Mouse (Mus musculus): ENCODE results near the gene Acvr1. TPM values are rescaled to one million over a fixed set of nuclear protein-coding genes. Genes with fewer than 3 reads are reported as not detected.

Acvr1 gene
- polyA plus RNA-seq, 1 experiment from 2014 or later, result 8.0 TPM

DNA sequence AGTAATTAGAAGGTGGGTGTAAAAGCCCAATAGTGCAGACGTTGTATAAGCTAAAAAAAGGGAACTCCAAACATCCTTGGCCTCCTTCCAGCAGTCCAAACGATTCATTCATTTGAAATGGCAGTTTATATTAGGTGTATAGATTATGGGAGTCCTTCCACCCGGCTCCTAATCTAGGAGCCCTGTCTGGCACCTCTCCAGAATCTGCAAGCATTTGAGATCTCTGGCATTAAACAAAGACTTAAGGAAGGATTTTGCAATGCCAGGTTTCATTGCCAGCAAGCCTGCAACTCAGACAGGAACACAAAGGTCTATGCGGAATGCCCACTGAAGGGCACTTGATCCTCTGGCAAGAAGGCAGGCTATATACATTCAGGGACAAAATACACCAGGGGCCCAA lies 81.8 kb downstream of the Acvr1 start:
- no peak overlapping the region for H3K9ac ChIP-seq (ENCODE audit: low read length)
- H3K4me3 ChIP-seq (ENCODE audit: low read depth, low read length), result no peak overlapping the region
- H3K27ac ChIP-seq (ENCODE audit: low read depth), result no peak overlapping the region
- peaks cover 28% of the 10 kb centered on the region for H3K4me1 ChIP-seq (replicated peaks; ENCODE audit: control insufficient read depth, insufficient read depth, low read length)
- no peak for ATAC-seq (replicated peaks; ENCODE audit: low FRiP score, low TSS enrichment, low read depth)
- no peaks in the 10 kb centered on the region for H3K27me3 ChIP-seq (replicated peaks; ENCODE audit: control insufficient read depth, insufficient read depth, low read length)
- no peak overlapping the region for H3K4me2 ChIP-seq (ENCODE audit: low read length)
- WGBS, result 27% methylated on average over 4 of the region's 4 CpGs
- no peaks in the 10 kb centered on the region for H3K36me3 ChIP-seq (ENCODE audit: control insufficient read depth, insufficient read depth, low read length)
- H3K9me3 ChIP-seq (ENCODE audit: control insufficient read depth, low read length), result no peaks in the 10 kb centered on the region
- DNase-seq (ENCODE audit: low spot score), result no peak

DNA sequence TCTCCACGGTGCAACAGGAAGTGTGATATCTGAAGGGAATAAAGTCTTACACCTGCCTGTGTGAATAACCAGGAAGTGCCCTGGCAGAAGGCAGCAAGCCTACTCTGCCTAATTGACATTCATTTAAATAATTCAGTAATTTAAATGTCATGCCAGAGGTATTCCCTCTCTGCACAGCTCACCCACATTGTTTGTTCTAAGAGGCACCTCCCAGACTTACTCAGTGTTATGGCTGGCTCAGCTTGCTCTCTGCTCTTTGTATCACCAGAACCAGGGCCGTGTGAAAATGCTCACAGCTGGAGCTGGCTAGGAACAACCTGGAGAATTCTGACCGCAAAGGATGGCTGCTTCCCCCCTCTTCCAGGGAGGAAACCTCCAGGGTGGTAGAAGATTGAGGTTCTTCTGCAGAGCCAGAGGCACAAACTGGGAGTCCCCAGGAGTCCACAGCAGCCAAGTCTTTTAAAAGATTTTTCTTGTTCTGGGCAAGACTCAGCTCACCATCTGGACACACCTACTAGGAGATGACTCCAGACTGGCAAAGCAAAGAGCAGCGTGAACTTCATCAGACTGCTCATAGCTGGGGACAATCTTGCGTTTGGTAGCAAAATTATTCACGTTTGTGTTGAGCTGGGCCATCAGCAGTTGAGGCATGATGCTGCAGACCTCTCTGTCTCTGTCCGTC lies 82.5 kb downstream of the Acvr1 start:
- H3K4me2 ChIP-seq (ENCODE audit: low read length), result no peak overlapping the region
- no peak overlapping the region for H3K9ac ChIP-seq (ENCODE audit: low read length)
- 45% methylated on average over 7 of the region's 7 CpGs for WGBS
- no peaks in the 10 kb centered on the region for H3K9me3 ChIP-seq (ENCODE audit: control insufficient read depth, low read length)
- no peaks in the 10 kb centered on the region for H3K27me3 ChIP-seq (replicated peaks; ENCODE audit: control insufficient read depth, insufficient read depth, low read length)
- H3K4me1 ChIP-seq (replicated peaks; ENCODE audit: control insufficient read depth, insufficient read depth, low read length), result peaks cover 28% of the 10 kb centered on the region
- ATAC-seq (replicated peaks; ENCODE audit: low FRiP score, low TSS enrichment, low read depth), result 0 out of 2 replicates have a peak, but pooled peaks have one; percentile 54
- no peaks in the 10 kb centered on the region for H3K36me3 ChIP-seq (ENCODE audit: control insufficient read depth, insufficient read depth, low read length)
- no peak overlapping the region for H3K27ac ChIP-seq (ENCODE audit: low read depth)
- DNase-seq (ENCODE audit: low spot score), result no peak
- H3K4me3 ChIP-seq (ENCODE audit: low read depth, low read length), result no peak overlapping the region

DNA sequence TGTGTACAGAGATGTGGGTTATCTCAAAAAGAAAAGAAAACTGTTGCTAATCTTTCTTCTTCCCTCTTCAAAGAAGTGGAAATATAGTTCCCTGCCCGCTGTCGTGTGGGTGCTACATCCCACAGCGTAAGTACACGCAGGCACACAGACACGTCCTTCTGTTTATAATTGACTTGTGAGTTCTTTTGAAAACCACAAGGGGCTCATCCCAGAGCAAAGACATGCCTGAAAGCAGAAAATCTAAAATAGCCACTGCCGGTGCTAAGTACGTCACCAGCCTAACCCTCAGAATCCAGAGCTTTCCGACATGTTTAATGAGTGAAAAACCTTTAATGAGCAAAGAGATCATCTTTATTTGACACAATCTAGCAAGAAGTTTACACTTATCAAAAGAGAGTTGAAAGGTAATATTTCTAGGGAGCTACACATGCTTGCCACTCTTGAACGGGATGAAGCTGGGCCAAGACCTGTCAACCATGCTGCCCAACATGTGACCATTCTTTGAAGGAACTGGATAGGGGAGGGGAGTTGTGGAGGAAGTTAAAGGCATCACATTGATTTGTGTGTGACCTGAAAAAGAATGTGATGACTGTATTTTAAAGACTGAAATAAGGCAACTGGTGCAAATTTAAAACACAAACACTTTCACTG lies 85.4 kb downstream of the Acvr1 start:
- Histone ChIP-seq H3K36me3 (ENCODE audit: control insufficient read depth, insufficient read depth, low read length) (peaks cover 9% of the 10 kb centered on the region; the same call in 1 of the 2 replicates), H3K9me3 (ENCODE audit: control insufficient read depth, low read length) (no peaks in the 10 kb centered on the region), H3K4me1 (replicated peaks; ENCODE audit: control insufficient read depth, insufficient read depth, low read length) (peaks cover 18% of the 10 kb centered on the region), H3K27ac (ENCODE audit: low read depth) (no peak overlapping the region), H3K4me3 (ENCODE audit: low read depth, low read length) (no peak overlapping the region), H3K4me2 (ENCODE audit: low read length) (no peak overlapping the region), H3K9ac (ENCODE audit: low read length) (no peak overlapping the region), H3K27me3 (replicated peaks; ENCODE audit: control insufficient read depth, insufficient read depth, low read length) (no peaks in the 10 kb centered on the region)
- 61% methylated on average over 9 of the region's 9 CpGs for WGBS
- no peak for DNase-seq (ENCODE audit: low spot score)
- ATAC-seq (replicated peaks; ENCODE audit: low FRiP score, low TSS enrichment, low read depth), result no peak

DNA sequence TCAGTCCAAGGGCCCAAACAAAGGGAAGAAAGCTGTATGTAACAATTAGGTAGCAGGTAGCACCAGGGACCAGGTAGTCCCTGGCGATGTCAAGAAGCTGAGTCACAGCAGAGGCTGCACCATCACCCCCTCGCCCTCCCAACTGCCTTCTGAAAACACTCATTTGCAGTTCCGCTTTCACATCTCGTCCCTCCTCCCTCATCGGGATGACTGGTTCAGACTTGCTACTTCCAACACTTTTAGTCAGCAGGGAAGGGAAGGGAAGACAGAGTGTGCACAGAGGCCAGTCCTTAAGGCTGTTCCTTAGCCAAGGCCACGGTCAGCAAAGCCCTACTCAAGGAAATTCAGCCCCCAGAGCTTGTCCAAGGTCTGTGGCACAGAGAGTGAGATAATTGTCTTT lies 86.2 kb downstream of the Acvr1 start:
- ATAC-seq (replicated peaks; ENCODE audit: low FRiP score, low TSS enrichment, low read depth) (no peak), DNase-seq (ENCODE audit: low spot score) (no peak)
- H3K4me1 ChIP-seq (replicated peaks; ENCODE audit: control insufficient read depth, insufficient read depth, low read length), result peaks cover 17% of the 10 kb centered on the region
- H3K4me2 ChIP-seq (ENCODE audit: low read length), result no peak overlapping the region
- H3K9ac ChIP-seq (ENCODE audit: low read length), result no peak overlapping the region
- no peaks in the 10 kb centered on the region for H3K9me3 ChIP-seq (ENCODE audit: control insufficient read depth, low read length)
- no peak overlapping the region for H3K4me3 ChIP-seq (ENCODE audit: low read depth, low read length)
- peaks cover 11% of the 10 kb centered on the region; the same call in 1 of the 2 replicates for H3K36me3 ChIP-seq (ENCODE audit: control insufficient read depth, insufficient read depth, low read length)
- H3K27me3 ChIP-seq (replicated peaks; ENCODE audit: control insufficient read depth, insufficient read depth, low read length), result no peaks in the 10 kb centered on the region
- WGBS, result 78% methylated on average over 6 of the region's 6 CpGs
- no peak overlapping the region for H3K27ac ChIP-seq (ENCODE audit: low read depth)

DNA sequence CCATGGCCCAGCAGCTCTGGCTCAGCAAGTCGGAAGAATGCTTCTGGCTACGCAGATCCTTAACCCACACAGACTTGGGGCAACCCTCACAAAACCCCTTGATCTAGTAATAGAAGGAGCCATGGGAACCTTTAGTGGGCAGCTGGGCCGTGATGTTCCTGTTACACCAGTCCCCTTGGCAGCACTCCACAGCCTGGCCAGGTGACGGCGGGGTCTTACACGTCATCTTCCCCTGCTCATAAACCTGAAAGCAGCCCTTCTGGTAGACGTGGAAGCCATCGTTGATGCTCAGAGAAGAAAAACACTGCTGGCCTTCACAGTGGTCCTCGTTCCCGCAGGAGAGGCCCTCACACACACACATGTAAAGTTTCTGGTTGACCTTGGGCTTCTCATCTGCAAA lies 87.4 kb downstream of the Acvr1 start:
- H3K9me3 ChIP-seq (ENCODE audit: control insufficient read depth, low read length), result no peaks in the 10 kb centered on the region
- no peak overlapping the region for H3K9ac ChIP-seq (ENCODE audit: low read length)
- H3K36me3 ChIP-seq (ENCODE audit: control insufficient read depth, insufficient read depth, low read length), result peaks cover 17% of the 10 kb centered on the region; the same call in 1 of the 2 replicates
- DNase-seq (ENCODE audit: low spot score) (no peak), ATAC-seq (replicated peaks; ENCODE audit: low FRiP score, low TSS enrichment, low read depth) (no peak)
- no peaks in the 10 kb centered on the region for H3K27me3 ChIP-seq (replicated peaks; ENCODE audit: control insufficient read depth, insufficient read depth, low read length)
- peaks cover 8% of the 10 kb centered on the region for H3K4me1 ChIP-seq (replicated peaks; ENCODE audit: control insufficient read depth, insufficient read depth, low read length)
- H3K27ac ChIP-seq (ENCODE audit: low read depth), result no peak overlapping the region
- WGBS, result 86% methylated on average over 10 of the region's 10 CpGs
- H3K4me3 ChIP-seq (ENCODE audit: low read depth, low read length), result no peak overlapping the region
- H3K4me2 ChIP-seq (ENCODE audit: low read length), result no peak overlapping the region

DNA sequence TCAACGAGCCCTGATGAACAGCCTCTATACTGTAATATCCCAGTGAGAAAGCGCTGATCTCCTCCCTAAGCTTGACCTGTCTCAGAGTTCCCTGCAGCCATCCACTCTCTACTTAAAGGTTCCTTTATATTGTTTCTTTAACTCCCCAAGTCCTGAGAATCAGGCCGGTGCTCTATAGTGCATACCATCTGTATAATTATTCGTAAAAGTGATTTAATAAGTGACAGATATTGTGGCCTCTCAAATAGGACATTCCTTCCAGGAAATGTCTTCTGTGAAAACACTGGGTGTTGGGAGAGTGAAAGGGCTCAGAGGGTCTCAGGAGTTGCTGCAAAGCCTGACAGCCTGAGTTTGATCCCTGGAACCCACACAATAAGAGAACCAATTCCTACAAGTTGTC lies 88.8 kb downstream of the Acvr1 start:
- Histone ChIP-seq H3K27ac (ENCODE audit: low read depth) (no peak overlapping the region), H3K9ac (ENCODE audit: low read length) (no peak overlapping the region), H3K4me1 (replicated peaks; ENCODE audit: control insufficient read depth, insufficient read depth, low read length) (peaks cover 4% of the 10 kb centered on the region; the same call in 1 of the 2 replicates), H3K36me3 (ENCODE audit: control insufficient read depth, insufficient read depth, low read length) (peaks cover 26% of the 10 kb centered on the region), H3K4me2 (ENCODE audit: low read length) (no peak overlapping the region), H3K9me3 (ENCODE audit: control insufficient read depth, low read length) (no peaks in the 10 kb centered on the region), H3K4me3 (ENCODE audit: low read depth, low read length) (no peak overlapping the region), H3K27me3 (replicated peaks; ENCODE audit: control insufficient read depth, insufficient read depth, low read length) (no peaks in the 10 kb centered on the region)
- DNase-seq (ENCODE audit: low spot score) (no peak), ATAC-seq (replicated peaks; ENCODE audit: low FRiP score, low TSS enrichment, low read depth) (no peak)
- 91% methylated on average over 4 of the region's 4 CpGs for WGBS

DNA sequence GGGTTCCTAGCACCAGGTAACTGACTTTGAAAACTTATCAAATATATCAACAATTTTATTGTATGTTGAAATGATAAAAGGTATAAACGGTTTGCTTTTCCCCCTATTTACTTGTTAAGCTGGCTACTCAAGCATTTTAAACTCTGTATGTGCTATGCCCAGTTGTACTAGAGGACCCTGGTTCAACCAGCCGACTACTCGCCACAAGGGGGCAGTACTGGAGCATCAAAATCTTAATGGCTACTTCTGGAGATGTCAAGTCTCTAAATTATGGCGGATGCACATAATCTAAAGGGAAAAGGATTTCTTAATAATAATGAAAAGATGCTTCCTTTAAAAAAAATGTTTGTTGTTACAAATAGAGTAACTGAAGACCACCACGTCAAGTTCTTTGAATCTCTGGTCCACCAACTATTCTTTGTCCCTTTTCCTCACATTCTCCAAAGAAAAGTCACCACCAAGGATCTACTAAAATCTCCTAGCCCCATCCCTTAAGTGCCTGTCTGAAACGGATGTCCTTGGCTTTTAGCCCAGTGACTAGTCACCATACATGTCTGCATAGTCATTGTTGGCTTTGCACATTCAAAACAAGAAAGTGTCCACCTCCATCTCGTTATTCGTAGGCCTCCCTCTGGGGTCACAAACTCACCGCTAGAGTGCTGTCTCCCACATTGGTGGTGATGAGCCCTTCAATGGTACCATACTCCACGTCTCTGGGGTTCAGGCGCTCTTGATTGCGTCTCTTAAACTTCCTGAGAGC lies 89.8 kb downstream of the Acvr1 start:
- no peak overlapping the region for H3K4me2 ChIP-seq (ENCODE audit: low read length)
- ATAC-seq (replicated peaks; ENCODE audit: low FRiP score, low TSS enrichment, low read depth) (0 out of 2 replicates have a peak, but pooled peaks have one; percentile 68), DNase-seq (ENCODE audit: low spot score) (peak; percentile 94)
- no peak overlapping the region for H3K27ac ChIP-seq (ENCODE audit: low read depth)
- WGBS, result 67% methylated on average over 12 of the region's 12 CpGs
- peaks cover 4% of the 10 kb centered on the region; the same call in 1 of the 2 replicates for H3K4me1 ChIP-seq (replicated peaks; ENCODE audit: control insufficient read depth, insufficient read depth, low read length)
- no peaks in the 10 kb centered on the region for H3K9me3 ChIP-seq (ENCODE audit: control insufficient read depth, low read length)
- no peak overlapping the region for H3K9ac ChIP-seq (ENCODE audit: low read length)
- H3K27me3 ChIP-seq (replicated peaks; ENCODE audit: control insufficient read depth, insufficient read depth, low read length), result no peaks in the 10 kb centered on the region
- H3K36me3 ChIP-seq (ENCODE audit: control insufficient read depth, insufficient read depth, low read length), result peaks cover 30% of the 10 kb centered on the region
- no peak overlapping the region for H3K4me3 ChIP-seq (ENCODE audit: low read depth, low read length)

DNA sequence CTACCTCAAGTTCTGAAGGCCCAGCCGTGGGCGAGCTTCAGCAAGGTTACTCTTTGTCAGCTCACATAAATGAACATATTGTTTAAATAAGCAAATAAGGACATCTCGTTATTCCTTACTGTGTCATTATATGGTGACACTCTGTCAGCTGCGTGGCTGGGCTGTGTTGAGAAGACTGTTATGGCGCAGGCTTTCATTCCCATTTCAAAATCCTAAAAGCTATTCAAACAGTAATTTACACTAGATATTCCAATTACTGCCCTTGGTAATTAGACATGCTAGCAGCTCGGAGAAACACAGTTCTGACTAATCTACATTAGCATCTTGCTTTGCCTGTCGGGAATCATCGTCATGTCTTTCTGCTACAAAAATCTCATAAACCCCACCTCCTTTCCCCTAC lies 91.4 kb downstream of the Acvr1 start:
- ATAC-seq (replicated peaks; ENCODE audit: low FRiP score, low TSS enrichment, low read depth) (no peak), DNase-seq (ENCODE audit: low spot score) (no peak)
- Histone ChIP-seq H3K4me3 (ENCODE audit: low read depth, low read length) (no peak overlapping the region), H3K36me3 (ENCODE audit: control insufficient read depth, insufficient read depth, low read length) (peaks cover 38% of the 10 kb centered on the region), H3K27ac (ENCODE audit: low read depth) (no peak overlapping the region), H3K9ac (ENCODE audit: low read length) (no peak overlapping the region), H3K4me2 (ENCODE audit: low read length) (no peak overlapping the region), H3K4me1 (replicated peaks; ENCODE audit: control insufficient read depth, insufficient read depth, low read length) (no peaks in the 10 kb centered on the region), H3K27me3 (replicated peaks; ENCODE audit: control insufficient read depth, insufficient read depth, low read length) (no peaks in the 10 kb centered on the region), H3K9me3 (ENCODE audit: control insufficient read depth, low read length) (no peaks in the 10 kb centered on the region)
- WGBS, result 91% methylated on average over 8 of the region's 8 CpGs

Measured in intestine, embryonic 14.5 days (tissue).